Mouse (Mus musculus) kidney, adult 11 months (tissue): ENCODE data around the gene Zfp239.
"Not testable (repeated sequence)": the region's sequence is repeated elsewhere in the genome, so short reads cannot be mapped to it uniquely, and the experiment has no call there.

Experiments used
- DNase-seq: peaks from one replicate; pipeline ENCODE4 v3.0.0; 2022

Gene Zfp239

DNA sequence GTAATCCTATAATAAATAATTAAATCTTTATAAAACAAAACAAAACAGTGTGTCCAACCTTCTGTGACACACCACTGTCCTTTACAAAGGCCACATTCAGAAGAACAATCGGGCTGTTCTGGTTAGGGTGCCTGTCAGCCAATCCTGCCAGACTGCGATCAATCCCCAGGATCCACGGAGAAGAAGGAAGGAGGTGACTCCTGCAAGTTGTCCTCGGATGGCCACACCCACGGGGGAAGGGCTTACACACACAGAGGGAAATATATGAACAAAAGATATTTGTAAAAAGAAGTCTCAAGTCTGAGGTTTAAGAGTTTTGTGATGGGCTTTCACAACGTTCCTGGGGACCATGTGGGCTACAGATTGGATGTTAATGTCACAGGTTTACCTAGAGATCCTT lies at the start of gene Zfp239:
TSS of gene Zfp239 (plus strand) at position 253 of the 400 bp plus-strand sequence.
- peak; percentile 29 for DNase-seq

DNA sequence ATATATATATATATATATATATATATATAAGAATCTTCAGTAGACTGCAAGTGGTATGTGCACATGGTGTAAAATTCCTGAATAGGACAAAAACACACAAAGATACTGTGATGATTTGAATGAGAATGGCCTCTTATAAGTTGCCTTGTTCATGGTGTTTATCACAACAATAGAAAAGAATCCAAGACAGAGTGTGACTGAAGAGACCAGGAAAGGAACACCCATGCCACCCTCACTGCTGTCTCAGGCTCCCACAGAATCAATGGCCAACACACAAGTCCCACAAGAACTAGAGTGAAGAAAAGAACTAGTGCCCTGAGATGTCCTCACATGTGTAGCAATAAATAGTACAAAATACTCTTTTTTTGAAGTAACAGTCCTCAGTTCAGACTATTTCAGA lies 47.2 kb upstream of the Zfp239 start:
- no peak for DNase-seq

DNA sequence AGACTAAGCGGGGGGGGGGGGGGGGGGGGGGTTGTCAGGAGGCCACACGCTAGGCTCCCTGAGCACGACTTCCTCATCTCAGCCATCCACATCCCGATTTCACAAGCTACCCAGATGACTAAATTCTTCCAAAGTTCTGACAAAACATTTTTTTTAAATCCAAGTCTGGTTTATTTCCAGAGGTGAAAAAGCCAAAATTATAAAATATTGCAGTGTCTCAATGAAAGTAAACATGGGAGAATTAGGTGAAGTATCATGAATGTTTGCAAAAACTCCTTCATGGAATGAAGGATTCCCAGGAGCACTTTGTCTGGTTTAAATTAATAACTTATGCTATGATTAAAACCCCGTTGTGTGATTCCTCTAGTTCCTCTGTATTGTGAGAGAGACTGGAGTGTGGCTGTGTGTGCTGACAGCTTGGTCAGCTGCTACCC lies 44.8 kb upstream of the Zfp239 start:
- no peak for DNase-seq

DNA sequence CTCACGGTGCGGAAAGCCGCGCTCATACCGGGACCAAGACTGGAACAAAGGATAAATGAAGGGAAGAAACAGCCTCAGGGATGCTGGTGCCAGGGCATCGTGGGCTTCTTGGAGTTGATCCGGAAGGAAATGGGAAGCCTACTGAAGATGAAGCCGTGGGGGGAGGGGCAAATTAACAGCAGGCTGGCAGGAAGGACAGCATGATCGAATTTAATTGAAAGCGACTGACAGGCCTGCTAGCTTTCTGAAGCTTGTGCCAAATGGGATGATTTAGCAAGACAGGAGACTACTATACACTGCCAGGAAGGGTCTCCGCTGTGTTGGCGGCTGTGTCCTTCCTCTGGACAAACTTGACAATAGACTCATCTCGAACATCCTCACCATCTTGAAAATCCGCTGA lies 41.6 kb upstream of the Zfp239 start:
- no peak for DNase-seq

DNA sequence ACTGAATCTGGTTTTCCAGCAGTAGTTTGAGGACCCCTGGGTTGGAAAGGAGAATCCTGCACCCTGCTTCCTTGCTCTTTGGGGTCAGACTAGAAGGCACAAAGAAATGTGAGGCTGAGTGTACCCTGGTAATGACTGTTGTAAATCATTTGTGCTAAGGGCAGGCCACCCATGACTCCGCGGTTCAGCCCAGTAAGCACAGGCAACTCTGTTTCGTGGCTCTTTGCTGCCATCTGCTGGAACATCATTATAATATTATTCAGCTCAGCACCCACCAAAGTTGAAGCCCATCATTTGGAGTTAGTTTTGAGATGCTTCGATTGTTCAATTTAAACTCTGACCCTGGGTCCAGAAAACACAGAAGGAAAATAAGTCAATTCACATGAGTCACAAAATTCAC lies 36.5 kb upstream of the Zfp239 start:
- peak; percentile 24 for DNase-seq

DNA sequence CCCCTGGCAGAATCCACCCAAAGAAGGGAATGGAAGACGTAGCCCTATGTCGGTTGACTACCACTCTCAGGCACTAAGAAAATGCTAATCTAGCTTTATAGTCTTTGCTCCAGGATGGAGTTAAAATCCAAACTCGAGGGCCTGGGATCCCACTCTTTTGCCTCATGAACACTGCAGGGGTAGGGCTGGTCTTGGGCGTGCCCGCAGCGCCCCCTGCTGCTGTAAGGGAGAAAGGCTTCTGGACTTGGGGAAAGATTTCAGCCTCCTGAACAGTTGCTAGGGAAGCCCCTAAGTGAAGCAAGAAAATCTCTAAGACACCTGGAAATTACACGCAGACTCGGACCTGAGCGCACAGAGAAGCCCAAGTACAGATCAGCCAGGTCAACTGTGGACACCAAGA lies 33.6 kb upstream of the Zfp239 start:
- no peak for DNase-seq

DNA sequence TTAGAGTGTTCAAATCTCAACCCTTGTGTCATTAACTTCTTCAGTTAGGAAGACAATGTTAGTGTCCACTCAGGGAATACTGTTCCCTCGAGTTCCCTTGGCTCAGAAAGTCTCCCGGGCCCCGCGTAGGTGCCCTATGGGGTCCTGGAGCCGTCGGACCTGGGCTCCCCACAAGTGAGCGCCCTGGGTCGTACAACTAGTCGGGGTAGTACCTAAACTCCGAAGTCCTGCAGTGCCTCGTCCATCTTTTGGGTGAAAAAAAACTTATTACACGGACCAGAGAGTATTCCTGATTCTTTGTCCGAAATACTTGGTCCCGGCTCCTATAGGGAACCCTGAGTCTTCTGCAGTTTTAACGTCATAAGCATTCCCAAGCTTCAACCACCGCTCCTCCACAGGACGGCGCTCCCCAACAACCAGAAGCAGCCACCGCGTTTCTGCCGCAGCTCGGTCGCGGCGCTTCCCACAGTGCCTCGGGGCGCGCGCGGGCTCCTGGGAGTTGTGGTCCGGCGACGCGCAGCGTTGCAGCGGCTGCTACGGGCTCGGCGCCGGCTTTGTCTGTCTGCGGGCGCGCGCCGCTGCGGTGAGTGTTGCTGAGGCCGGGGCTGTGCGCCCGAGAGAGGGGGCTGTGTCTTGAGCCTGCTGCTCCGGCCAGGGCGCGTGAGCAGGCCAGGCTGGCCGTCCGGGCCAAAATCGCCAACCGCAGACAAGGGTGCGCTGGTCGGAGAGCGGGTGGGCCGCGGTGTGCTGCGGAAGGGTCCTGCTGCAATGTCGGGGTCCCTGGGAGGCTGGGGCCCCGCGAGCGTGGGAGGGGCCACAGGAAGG lies 21.0 kb upstream of the Zfp239 start, which contains the start of gene Zfp637:
TSS of gene Zfp637 (plus strand) at position 495 of the 825 bp plus-strand sequence.
- peak; percentile 89 for DNase-seq

DNA sequence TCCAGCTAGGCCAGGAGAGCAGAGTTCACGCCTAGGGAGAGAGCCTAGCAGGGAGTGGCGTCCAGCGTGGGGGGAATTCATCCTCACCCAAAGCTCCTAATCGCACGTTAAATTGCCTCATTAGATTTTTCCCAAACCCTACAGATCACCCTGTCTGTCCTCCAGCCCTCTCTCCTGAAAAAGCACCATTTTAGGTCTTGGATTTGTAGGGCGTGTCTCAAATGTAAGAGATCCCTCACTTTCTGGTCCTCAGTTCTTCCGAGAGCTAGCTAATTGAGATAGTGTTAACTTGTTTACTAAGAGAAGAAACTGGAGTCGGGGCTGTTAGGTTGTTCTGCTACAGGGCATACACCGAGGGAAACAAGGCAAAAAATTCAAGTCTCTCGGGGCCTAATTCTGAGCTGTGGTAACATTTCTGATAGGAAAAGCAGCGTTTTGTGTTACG lies 20.4 kb upstream of the Zfp239 start:
- DNase-seq: no peak

DNA sequence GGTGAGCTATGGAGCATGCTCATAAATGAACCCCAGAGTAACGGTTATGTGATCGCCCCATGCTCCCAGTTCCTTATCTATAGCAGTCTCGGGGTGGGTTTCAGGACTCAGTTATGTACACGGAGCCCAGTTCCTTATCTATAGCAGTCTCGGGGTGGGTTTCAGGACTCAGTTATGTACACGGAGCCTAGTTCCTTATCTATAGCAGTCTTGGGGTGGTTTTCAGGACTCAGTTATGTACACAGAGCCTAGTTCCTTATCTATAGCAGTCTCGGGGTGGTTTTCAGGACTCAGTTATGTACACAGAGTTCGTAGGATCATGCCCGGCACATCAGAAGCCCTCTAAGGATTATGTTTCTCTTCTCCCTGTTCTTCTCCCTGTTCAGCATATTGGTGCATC lies 17.3 kb upstream of the Zfp239 start:
- DNase-seq: no peak

DNA sequence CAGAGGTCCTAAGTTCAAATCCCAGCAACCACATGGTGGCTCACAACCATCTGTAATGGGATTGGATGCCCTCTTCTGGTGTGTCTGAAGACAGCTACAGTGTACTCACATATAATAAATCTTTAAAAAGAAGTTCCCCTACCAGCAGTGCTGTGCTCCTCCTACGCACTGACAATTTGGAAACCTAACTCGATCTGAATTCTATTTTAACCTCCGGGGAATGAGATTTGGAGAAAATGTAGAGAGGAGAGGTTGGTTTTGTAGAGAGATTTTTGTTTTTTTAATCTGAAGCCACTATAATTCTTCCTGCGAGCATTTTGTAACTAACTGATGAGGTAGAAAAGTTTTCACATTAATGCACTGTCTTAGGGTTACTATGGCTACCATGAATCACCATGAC lies 15.2 kb upstream of the Zfp239 start:
- not testable (repeated sequence) for DNase-seq

DNA sequence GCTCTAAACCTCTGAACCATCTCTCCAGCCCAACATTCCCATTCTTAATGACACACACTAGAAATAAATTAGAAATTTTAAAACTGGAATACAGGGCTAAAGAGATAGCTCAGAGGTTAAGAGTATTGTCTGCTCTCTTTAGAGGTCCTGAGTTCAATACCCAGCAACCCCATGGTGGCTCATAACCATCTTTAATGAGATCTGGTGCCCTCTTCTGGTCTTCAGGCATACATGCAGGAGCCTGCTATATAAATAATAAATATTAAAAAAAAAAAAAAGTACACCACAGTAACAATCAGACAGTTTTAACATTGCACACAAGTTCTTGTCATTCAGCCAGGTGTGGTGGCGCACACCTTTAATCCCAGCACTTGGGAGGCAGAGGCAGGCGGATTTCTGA lies 14.1 kb upstream of the Zfp239 start:
- no peak for DNase-seq

DNA sequence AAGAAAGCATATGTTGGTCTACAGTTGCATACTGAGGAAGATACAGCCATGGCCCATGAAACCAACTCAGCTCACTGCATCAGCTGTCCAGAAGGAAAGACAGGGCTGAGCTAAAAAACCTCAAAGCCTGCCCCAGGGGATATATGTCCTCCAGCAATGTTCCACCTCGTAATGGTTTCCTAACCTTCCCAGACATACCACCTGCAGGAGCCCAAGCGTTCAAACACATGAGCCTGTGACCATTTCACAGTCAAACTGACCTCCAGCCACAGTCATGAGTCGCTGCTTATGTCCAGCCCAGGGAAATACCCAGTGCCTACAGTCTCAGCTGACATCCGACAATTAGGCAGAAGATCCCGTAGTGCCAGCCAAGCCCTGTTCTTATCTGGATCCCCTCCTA lies 13.3 kb upstream of the Zfp239 start:
- DNase-seq: no peak

DNA sequence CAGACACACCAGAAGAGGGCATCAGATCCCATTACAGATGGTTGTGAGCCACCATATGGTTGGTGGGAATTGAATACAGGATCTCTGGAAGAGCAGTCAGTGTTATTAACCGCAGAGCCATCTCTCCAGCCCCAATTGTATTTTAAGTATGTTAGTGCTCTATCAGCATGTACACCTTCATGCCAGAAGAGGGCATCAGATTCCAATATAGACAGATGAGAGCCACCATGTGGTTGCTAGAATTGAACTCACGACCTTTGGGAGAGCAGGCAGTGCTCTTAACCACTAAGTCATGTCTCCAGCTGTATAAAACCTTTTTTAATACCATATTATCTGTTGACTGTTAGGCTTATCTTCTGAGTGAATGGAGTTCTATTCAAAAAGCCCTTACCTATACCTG lies 10.2 kb upstream of the Zfp239 start:
- no peak for DNase-seq

DNA sequence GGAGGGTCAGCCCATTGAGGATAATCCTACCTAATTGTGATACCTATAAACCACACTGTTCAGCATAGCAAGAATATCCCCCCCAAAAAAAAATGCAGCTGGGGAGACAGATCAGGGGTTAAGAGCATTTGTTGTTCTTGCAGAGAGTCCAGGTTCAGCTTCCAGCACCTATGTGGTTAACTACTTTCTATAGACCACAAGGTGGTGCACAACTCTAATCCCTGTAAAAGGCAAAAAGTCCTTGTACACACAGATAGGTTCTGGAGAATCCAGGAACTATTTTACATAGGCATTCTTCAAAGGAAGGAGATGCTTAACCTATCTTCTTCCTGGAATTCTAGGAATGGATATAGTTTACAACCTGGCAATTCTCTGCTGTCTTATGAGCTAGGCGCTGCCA lies 3.9 kb upstream of the Zfp239 start:
- no peak for DNase-seq

DNA sequence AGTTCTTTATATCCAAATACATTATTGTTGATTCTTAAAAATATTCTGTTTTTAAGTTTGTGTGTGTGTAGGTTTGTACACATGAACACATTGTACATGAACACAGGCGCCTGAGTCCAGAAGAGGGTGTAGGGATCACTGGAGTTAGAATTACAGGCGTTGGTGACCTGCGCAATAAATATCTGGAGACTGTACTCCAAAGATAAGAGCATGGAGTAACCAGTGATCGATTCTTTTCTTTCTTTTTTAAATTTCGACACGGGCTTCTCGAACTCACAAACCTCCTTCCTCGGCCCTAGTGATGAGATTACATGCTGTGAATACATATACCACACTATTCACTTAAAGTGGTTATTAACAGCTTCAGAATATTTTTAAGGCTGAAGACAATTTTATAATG lies 565 bp downstream of the Zfp239 start:
- DNase-seq: no peak

DNA sequence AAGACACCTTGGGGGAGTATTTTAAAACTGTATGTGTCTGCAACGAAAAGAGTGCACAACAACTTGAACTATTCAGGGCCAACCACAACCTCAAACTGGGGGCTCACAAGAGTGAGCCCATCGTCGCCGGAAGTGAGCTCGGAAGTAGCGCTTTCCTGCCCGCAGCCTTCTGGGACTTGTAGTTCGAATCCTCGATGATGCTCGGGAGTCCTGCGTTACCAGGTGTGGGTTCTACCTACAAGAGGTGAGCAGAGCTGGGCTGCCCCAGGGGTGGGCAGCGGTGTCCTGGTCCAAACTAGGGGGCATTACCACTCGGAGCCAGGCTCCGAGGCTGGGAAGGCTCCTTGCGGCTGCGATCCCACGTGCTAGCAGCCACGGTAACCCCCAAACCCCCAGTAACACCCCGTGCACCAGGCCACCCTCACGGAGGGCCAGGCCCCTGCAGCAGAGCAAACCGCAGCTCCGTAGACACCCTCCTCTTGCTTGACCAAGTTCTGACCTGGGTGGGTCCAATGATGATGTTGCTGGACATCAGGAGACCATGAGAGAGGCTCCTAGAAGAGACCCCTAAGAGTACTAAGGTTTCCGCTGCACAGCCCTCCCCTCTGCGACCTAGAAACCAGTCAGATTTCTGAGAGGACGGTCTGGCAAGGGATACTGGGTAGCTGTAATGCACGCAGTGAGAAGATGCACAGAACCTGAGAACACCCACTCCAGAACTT lies 1.2 kb downstream of the Zfp239 start:
- DNase-seq: peak; percentile 24

DNA sequence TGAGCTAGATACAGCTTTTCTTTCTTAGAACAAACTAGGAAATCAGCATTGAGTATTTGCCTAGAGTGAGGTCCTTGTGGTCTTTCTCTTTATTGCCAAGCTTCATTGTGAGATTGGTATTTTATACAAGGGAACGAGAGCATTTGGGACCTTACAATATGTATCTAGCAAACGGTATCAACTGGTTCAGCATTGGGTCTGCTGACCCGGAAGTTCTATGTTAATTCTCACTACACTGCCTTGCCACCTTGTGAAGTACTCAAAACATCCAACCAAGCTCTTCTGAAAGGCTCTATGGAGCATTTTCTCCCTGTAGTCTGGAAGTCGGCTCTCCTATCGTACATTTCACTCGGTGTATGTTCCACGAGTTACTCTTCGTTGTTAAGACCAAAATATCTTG lies 1.9 kb downstream of the Zfp239 start:
- no peak for DNase-seq

DNA sequence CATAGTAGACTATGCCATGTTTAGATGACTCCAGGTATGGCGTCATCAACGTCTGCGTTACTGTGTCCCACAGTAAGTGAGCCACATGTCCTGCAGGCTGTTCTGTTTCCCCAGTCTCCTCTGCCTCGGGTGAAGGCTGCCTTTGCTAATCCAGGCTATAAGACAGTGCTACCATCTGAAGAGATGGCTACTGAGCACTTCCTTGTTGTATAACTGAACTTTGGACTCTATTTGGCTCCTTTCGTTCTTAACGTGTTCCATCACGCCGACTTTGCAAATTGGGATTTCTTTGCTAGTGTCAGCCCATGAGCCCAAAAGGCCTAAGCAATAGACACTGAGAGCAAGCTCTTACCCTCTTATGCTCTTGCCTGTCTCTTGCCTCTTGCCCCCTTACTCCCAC lies 6.3 kb downstream of the Zfp239 start:
- DNase-seq: no peak

DNA sequence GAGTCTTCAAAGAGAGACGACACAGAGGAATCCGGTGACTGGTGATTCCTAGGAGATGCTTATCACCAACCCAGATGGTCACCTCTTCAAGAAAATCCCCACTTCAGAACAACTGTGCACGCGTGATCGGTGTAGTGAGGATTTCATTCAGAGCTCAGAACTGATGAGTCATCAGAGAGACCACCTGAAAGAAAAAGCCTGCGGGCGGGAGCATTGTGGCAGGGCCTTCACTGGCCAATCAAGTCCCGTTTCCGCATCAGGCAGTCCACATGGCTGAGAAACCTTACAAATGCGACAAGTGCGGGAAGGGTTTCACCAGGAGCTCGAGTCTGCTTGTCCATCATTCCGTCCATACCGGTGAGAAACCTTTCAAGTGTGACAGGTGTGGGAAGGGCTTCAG lies 9.1 kb downstream of the Zfp239 start:
- no peak for DNase-seq

DNA sequence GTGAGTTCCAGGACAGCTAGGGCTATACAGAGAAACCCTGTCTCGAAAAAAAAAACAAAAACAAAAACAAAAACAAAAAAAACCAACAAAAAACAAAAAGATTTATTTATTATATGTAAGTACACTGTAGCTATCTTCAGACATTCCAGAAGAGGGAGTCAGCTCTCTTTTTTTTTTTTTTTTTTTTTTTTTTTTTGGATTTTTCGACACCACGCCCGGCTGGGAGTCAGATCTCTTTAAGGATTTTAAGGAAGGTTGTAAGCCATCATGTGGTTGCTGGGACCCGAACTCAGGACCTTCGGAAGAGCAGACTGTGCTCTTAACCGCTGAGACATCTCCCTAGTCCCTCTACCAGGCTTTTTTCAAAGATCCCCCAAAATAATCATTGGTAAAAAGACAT lies 11.6 kb downstream of the Zfp239 start:
- DNase-seq: not testable (repeated sequence)

DNA sequence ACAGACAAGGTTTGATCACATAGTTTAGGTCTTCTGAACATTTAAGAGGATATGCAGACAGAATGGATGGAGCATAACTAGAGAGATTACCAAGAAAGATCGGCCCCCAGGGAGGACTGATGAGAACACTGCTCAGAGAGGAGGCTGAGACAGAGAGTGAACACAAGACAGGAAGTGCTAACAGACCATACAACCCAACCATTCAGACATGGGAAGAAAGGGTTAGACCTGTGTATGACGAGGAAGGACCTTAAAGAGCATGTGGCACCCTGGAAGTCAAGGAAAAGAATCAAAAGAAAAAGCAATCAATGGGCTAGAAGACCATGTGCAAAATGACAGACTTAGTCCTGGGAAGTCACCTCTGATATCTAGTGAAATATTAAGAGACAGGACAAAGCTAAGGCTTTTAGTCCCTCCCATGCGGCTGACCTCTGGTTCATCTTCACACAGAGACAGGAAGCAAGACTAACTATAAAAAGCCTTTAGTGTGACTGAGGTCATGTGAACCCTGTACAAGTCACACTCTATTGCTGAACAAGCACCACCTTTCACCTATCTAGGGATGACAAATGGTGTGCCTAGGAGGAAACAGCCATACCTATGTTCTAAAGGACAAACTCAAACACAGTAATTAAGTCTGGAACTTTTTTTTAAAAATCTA lies 12.9 kb downstream of the Zfp239 start:
- peak; percentile 43 for DNase-seq

DNA sequence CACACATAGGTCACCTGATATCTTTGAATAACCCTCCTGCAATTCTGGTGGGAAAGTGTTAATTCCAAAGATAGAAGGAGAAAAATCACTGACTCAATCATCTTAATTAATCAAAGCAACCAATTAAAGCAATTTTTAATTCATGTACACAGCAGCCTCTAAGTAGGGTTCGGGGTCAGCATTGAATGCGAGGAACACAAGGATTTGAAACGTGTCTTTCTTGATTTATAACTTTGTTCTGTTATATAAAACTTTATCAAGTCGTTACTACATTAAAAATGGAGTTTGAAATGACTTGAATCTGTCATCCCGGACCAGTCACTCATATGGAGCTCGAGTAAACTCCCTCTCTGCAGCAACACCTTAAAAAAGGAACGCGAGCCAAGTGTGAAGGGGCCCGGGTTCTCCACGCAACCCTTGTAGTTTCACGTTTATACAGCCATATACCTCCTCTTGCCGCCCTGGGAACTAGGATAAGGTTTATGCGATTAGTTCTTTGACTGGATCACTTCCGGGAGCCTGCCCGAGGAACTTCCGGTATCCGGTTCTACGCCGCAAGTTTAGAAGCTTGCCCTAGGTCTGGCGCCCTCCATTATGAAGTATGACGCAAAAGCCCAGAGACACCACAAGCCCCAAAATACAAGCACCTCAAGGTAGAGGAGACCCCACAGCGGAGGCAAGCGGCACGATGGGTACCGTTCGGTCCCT lies 17.0 kb downstream of the Zfp239 start:
- DNase-seq: peak; percentile 94
